Mouse (Mus musculus) embryonic fibroblast, embryonic 13.5 days (primary cell): Measurements from ENCODE around the gene Eci2.

Experiments used
- CTCF ChIP-seq: IDR thresholded peaks from 2 replicates; pipeline ENCODE4 v1.5.1; 2011; ENCODE audit warnings: mild to moderate bottlenecking, control low read depth, low read length, moderate library complexity, borderline replicate concordance; ENCODE audit not compliant: insufficient read depth
- POLR2A ChIP-seq: IDR thresholded peaks from 2 replicates; pipeline ENCODE4 v1.6.1; 2011; ENCODE audit warnings: low read depth, mild to moderate bottlenecking, control low read depth, low read length, moderate library complexity

DNA sequence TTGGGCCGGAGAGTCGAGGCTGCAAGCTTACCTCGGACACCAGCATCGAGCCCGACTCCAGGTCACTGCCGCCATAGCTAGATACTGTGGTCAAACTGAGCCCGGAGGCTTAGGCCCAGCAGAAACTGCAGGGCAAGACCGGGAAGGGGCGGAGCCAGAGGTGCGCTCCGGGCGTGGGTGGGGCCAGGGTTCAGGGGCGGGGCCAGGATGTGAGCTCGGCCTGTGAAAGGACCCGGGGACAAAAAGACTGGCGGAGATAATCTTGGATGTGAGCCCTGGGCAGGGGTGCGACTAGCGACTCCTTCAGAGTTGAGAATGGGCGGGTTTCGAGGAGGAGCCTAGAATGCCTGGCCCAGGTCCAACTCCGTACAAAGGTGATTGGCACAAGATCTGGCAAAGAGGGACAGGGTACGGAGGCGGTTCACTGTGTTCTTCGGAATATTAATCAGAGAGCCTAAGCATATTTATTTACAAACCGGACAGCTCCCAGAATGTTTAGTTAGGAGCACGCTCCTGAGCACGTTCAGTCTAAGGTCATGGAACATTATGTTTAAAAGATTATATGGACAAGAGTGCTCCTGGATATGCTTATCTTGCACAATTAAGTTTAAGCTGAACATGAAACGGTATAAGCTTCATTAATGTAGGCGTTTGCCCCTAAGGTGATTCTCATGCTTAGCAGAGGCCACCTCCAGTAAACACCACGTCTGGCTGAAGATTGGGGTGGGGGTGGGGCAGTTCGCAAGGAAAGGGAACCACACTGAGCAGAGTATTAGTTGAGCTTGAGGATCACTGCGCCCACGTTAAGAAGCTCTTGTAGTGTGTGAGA is 32.7 kb downstream of the Eci2 start:
- TF ChIP-seq POLR2A: peak; percentile 93
- no peak for TF ChIP-seq CTCF
